Mouse (Mus musculus): Measurements from ENCODE around the gene Rbp7. TPM values are rescaled to one million over a fixed set of nuclear protein-coding genes. Genes with fewer than 3 reads are reported as not detected.

Gene Rbp7
- polyA plus RNA-seq, 1 experiment from 2014 or later: 1.3 TPM

DNA sequence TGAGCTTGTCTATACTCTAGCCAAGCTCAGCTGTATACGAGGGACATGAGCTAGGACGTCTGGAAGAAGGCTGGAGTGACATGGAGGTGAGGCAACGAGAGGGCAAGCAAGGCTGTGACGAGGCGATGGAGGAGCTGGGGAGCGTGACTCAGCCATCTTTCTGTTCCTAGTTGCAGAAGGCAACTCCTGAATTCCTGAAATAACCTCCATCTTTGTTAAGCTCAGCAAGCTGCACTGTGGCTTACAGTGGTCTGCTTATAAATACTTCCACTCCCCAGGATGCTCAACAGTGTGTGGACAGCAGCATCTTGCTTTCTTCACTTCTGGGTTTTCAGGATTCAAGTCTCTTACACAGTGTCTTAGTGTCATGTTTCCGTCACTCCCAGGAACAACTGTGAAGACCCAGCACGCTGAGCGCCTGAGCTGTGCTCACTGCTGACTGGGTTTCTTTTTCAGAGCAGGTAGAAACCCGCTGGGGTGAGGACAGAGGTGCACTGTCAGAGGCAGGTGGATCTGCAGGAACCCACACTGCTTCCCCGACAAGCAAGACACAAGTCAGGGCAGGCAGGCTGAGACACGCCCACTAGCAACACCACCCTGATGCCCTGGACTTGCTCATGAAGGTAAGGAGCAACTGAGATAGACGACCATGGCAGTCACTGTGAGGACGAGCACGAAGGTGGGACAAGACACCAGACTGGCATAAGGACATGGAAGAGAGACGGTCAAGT, 48.9 kb downstream of the Rbp7 start:
- no peaks in the 10 kb centered on the region for H3K36me3 ChIP-seq (ENCODE audit: insufficient read depth, low read length)
- WGBS: 59% methylated on average over 16 of the region's 16 CpGs
- no peak overlapping the region for H3K4me3 ChIP-seq (replicated peaks; ENCODE audit: low read depth, low read length)
- no peak overlapping the region for H3K4me2 ChIP-seq (ENCODE audit: low read length)
- peaks cover 19% of the 10 kb centered on the region for H3K4me1 ChIP-seq (replicated peaks; ENCODE audit: insufficient read depth, low read length)
- H3K27ac ChIP-seq: no peak overlapping the region
- no peak for DNase-seq (ENCODE audit: low spot score)
- no peak overlapping the region for H3K9ac ChIP-seq (ENCODE audit: low read depth, low read length)
- H3K27me3 ChIP-seq (ENCODE audit: insufficient read depth, low read length): no peaks in the 10 kb centered on the region
- no peak for ATAC-seq (replicated peaks; ENCODE audit: low FRiP score, low read depth)
- no peak for TF ChIP-seq CTCF (IDR thresholded peaks at IDR 0.05; ENCODE audit: low read depth)
- no peaks in the 10 kb centered on the region for H3K9me3 ChIP-seq (replicated peaks; ENCODE audit: low read length)

DNA sequence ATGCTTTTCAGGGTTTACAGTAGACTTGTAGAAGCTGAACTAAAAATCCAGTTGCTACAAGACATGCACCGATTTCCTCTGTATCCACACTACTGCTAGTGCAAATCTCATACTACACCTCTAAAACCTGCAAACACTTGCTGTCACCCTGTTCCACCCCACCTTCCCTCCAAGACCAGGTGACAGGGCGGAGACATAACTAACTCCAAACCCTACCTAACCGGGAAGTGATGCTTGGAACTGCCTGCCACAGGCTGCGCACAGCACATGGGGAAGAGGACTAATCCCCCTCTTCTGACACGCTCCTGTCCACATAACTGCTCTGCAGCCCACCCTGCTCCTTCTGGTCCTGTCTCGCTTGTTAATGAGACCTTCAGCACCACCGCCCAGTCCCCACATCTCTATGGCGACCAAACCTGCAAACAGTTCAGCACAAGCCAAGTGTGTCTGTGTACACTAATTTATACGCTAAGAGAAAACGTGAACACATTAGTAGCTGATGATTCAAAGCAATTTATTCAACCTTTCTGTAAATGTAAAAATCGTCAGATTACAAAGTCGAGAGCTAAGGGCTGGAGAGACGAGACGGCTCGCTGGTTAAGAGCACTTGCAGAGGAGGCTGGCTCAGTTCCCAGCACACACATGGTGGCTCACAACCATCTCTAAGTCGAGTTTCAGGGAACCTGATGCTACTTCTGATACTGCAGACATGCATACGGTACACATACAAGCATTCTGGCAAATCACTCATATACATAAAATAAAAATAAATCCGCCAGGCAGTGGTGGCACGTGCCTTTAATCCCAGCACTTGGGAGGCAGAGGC, 49.9 kb downstream of the Rbp7 start:
- 58% methylated on average over 19 of the region's 19 CpGs for WGBS
- ATAC-seq (replicated peaks; ENCODE audit: low FRiP score, low read depth) (no peak), DNase-seq (ENCODE audit: low spot score) (no peak)
- H3K27me3 ChIP-seq (ENCODE audit: insufficient read depth, low read length): no peaks in the 10 kb centered on the region
- no peak overlapping the region for H3K4me3 ChIP-seq (replicated peaks; ENCODE audit: low read depth, low read length)
- peaks cover 20% of the 10 kb centered on the region for H3K4me1 ChIP-seq (replicated peaks; ENCODE audit: insufficient read depth, low read length)
- H3K9ac ChIP-seq (ENCODE audit: low read depth, low read length): no peak overlapping the region
- H3K36me3 ChIP-seq (ENCODE audit: insufficient read depth, low read length): no peaks in the 10 kb centered on the region
- H3K27ac ChIP-seq: no peak overlapping the region
- no peaks in the 10 kb centered on the region for H3K9me3 ChIP-seq (replicated peaks; ENCODE audit: low read length)
- no peak for TF ChIP-seq CTCF (IDR thresholded peaks at IDR 0.05; ENCODE audit: low read depth)
- H3K4me2 ChIP-seq (ENCODE audit: low read length): no peak overlapping the region

DNA sequence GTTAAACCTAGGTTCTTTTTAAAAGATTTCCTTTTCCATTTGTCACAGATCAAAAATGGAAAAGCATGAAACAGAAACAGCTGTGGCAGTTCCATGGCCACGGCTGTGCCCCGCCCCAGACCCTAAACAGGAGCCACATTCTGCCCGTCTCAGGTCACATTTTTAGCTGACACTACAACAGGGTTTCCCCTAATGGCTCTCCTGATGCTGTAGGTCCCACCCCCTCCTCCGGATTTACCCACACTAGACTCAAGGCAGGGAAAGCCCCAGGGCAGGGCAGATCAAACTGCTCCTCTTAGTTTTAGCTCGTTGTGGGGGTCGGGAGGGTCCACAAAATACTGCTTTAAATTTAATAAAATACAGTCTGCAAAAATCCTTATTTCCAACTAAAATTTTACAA, 51.7 kb downstream of the Rbp7 start:
- Histone ChIP-seq H3K27ac (no peak overlapping the region), H3K4me1 (replicated peaks; ENCODE audit: insufficient read depth, low read length) (peaks cover 20% of the 10 kb centered on the region), H3K36me3 (ENCODE audit: insufficient read depth, low read length) (peaks cover 4% of the 10 kb centered on the region; the same call in 1 of the 2 replicates), H3K27me3 (ENCODE audit: insufficient read depth, low read length) (no peaks in the 10 kb centered on the region), H3K4me2 (ENCODE audit: low read length) (no peak overlapping the region), H3K4me3 (replicated peaks; ENCODE audit: low read depth, low read length) (no peak overlapping the region), H3K9me3 (replicated peaks; ENCODE audit: low read length) (no peaks in the 10 kb centered on the region), H3K9ac (ENCODE audit: low read depth, low read length) (no peak overlapping the region)
- no peak for TF ChIP-seq CTCF (IDR thresholded peaks at IDR 0.05; ENCODE audit: low read depth)
- ATAC-seq (replicated peaks; ENCODE audit: low FRiP score, low read depth) (no peak), DNase-seq (ENCODE audit: low spot score) (no peak)
- WGBS: 22% methylated on average over 6 of the region's 6 CpGs

- H3K36me3 ChIP-seq (ENCODE audit: insufficient read depth, low read length): peaks cover 8% of the 10 kb centered on the region; the same call in 1 of the 2 replicates
- H3K4me2 ChIP-seq (ENCODE audit: low read length): no peak overlapping the region
- H3K9ac ChIP-seq (ENCODE audit: low read depth, low read length): no peak overlapping the region
- no peak overlapping the region for H3K4me3 ChIP-seq (replicated peaks; ENCODE audit: low read depth, low read length)
- TF ChIP-seq CTCF (IDR thresholded peaks at IDR 0.05; ENCODE audit: low read depth): no peak
- no peak for DNase-seq (ENCODE audit: low spot score)
- H3K27me3 ChIP-seq (ENCODE audit: insufficient read depth, low read length): no peaks in the 10 kb centered on the region
- WGBS: 60% methylated on average over 8 of the region's 8 CpGs
- peaks cover 20% of the 10 kb centered on the region for H3K4me1 ChIP-seq (replicated peaks; ENCODE audit: insufficient read depth, low read length)
- no peak for ATAC-seq (replicated peaks; ENCODE audit: low FRiP score, low read depth)
- H3K27ac ChIP-seq: no peak overlapping the region
- no peaks in the 10 kb centered on the region for H3K9me3 ChIP-seq (replicated peaks; ENCODE audit: low read length)
Measured at GRCm38 (mm10) chr4:149401591-149401982, 53.2 kb downstream of the Rbp7 start.

- Histone ChIP-seq H3K9me3 (replicated peaks; ENCODE audit: low read length) (no peaks in the 10 kb centered on the region), H3K4me3 (replicated peaks; ENCODE audit: low read depth, low read length) (no peak overlapping the region), H3K9ac (ENCODE audit: low read depth, low read length) (no peak overlapping the region), H3K4me1 (replicated peaks; ENCODE audit: insufficient read depth, low read length) (peaks cover 19% of the 10 kb centered on the region), H3K27me3 (ENCODE audit: insufficient read depth, low read length) (no peaks in the 10 kb centered on the region), H3K4me2 (ENCODE audit: low read length) (no peak overlapping the region), H3K36me3 (ENCODE audit: insufficient read depth, low read length) (peaks cover 8% of the 10 kb centered on the region; the same call in 1 of the 2 replicates), H3K27ac (no peak overlapping the region)
- WGBS: 54% methylated on average over 12 of the region's 12 CpGs
- DNase-seq (ENCODE audit: low spot score): no peak
- ATAC-seq (replicated peaks; ENCODE audit: low FRiP score, low read depth): no peak
- TF ChIP-seq CTCF (IDR thresholded peaks at IDR 0.05; ENCODE audit: low read depth): no peak
Measured at GRCm38 (mm10) chr4:149400878-149401590, 53.7 kb downstream of the Rbp7 start.

Other genes starting within 250 kb of the Rbp7 start
- gene Kif1b, start 147.3 kb downstream of the Rbp7 start, polyA plus RNA-seq (2015; fragmentation: Nextera tagmentation; extraction: Ambion mirVana): 19.8 and 19.9 TPM in 2 replicates
- 26.9 and 28.8 TPM in 2 replicates for gene Ube4b, start 28.2 kb downstream of the Rbp7 start, polyA plus RNA-seq (2015; fragmentation: Nextera tagmentation; extraction: Ambion mirVana)
- not detected in 2 replicates for gene Tmem274, start 22.4 kb upstream of the Rbp7 start, polyA plus RNA-seq (2015; fragmentation: Nextera tagmentation; extraction: Ambion mirVana)
- 9.6 and 13.5 TPM in 2 replicates for gene Nmnat1, start 30.2 kb upstream of the Rbp7 start, polyA plus RNA-seq (2015; fragmentation: Nextera tagmentation; extraction: Ambion mirVana)
- gene Lzic, start 30.3 kb upstream of the Rbp7 start, polyA plus RNA-seq (2015; fragmentation: Nextera tagmentation; extraction: Ambion mirVana): 31.1 and 31.7 TPM in 2 replicates
- gene Ctnnbip1, start 63.3 kb upstream of the Rbp7 start, polyA plus RNA-seq (2015; fragmentation: Nextera tagmentation; extraction: Ambion mirVana): 63.3 and 66.3 TPM in 2 replicates
- 40.7 and 43.9 TPM in 2 replicates for gene Clstn1, start 131.5 kb upstream of the Rbp7 start, polyA plus RNA-seq (2015; fragmentation: Nextera tagmentation; extraction: Ambion mirVana)
- 3.6 and 3.8 TPM in 2 replicates for gene Pik3cd, start 247.6 kb upstream of the Rbp7 start, polyA plus RNA-seq (2015; fragmentation: Nextera tagmentation; extraction: Ambion mirVana)

Data from kidney, postnatal 0 days (tissue).